Mouse (Mus musculus) G1E (cell line): ENCODE measurements around the gene Serpini1.

Experiments
- CTCF ChIP-seq: IDR thresholded peaks from 2 replicates; pipeline ENCODE4 v1.5.1; 2012; ENCODE audit warnings: low read depth, low read length, inconsistent platforms, mixed read lengths
- TAL1 ChIP-seq: conservative IDR thresholded peaks from 2 replicates; pipeline ENCODE4 v1.6.1; 2012; ENCODE audit warnings: low read depth, low read length, inconsistent platforms, mixed read lengths

- TF ChIP-seq CTCF = no peak
- no peak for TF ChIP-seq TAL1
Measured at GRCm38 (mm10) chr3:75541259-75541658, 16.1 kb upstream of the Serpini1 start.
